Mouse (Mus musculus): ENCODE results near the gene Slc25a27. TPM values are rescaled to one million over a fixed set of nuclear protein-coding genes. Genes with fewer than 3 reads are reported as not detected.

Gene Slc25a27
- polyA plus RNA-seq, 1 experiment: 57.1 TPM

DNA sequence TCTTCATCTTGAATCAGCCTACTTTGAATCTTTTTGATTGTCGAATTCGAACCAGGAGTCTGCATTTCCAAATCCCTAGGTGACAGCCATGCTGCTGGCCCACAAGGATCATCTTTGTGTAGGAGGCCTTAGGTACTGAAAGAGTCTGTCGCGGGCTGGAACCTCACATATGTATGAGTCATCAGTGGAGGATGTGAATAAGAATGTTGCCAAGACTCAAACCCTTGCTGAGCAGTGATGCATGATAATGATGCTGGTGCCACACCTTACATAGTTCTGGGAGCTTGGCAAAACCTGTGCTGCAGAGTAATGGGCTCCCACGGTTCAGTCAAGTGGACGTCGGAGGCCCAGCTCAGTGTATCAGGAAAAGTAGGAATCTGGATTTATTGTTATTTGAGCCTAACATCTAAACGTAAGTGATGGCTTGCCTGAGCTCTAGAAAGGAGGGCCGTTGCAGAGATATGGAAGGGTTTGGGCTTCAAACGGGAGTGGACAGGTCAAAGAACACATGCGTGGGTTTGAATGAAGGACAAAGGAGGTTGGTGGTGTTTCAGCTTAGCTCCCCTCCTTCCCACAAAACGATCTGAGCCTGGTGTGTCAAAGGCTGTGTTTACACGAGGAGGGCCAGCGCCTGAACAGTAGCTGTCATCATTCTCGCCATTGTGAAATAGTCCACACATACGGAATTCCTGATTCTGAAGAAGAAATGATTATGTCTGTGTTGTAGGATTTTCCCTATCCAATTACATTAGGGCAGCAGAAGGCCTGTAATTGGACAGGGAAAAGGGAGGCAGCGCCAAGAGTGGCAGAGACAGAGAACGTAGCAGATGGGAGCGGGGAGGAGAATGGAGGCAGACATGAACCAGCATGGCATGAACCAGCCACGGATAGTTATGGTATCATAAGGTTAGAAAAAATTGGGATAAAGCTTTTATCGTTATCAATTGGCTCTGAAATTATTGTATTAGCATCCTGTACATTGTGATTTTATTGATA, 74.4 kb downstream of the Slc25a27 start:
- no peaks in the 10 kb centered on the region for H3K4me1 ChIP-seq (ENCODE audit: control insufficient read depth, insufficient read depth, low read length)
- TF ChIP-seq POLR2A (IDR thresholded peaks at IDR 0.05; ENCODE audit: borderline replicate concordance, insufficient read depth, low read length) (no peak), CTCF (IDR thresholded peaks at IDR 0.05; ENCODE audit: borderline replicate concordance, insufficient read depth, low read depth, low read length) (no peak)
- WGBS: 64% methylated on average over 21 of the region's 21 CpGs
- no peak for DNase-seq
- no peak overlapping the region for H3K4me3 ChIP-seq (replicated peaks; ENCODE audit: insufficient read depth, low read depth, low read length)
- H3K27me3 ChIP-seq (ENCODE audit: control insufficient read depth, insufficient read depth, low read length): no peaks in the 10 kb centered on the region
- no peak overlapping the region for H3K27ac ChIP-seq (ENCODE audit: insufficient read depth, low read length)

Other genes with a start within 250 kb of the Slc25a27 start
- not detected in 2 replicates for gene Mep1a, start 164.4 kb downstream of the Slc25a27 start, polyA plus RNA-seq (2012; rRNA removed)
- 0.41 and 0.59 TPM in 2 replicates for gene Ankrd66, start 123.6 kb downstream of the Slc25a27 start, polyA plus RNA-seq (2012; rRNA removed)
- gene Pla2g7, start 99.1 kb downstream of the Slc25a27 start, polyA plus RNA-seq (2012; rRNA removed): 201 and 209 TPM in 2 replicates
- 1.6 and 1.9 TPM in 2 replicates for gene Tdrd6, start 36.9 kb downstream of the Slc25a27 start, polyA plus RNA-seq (2012; rRNA removed)
- 2.4 and 3.2 TPM in 2 replicates for gene Cyp39a1, start 211 bp upstream of the Slc25a27 start, polyA plus RNA-seq (2012; rRNA removed)
- 171 and 206 TPM in 2 replicates for gene Rcan2, start 134.1 kb upstream of the Slc25a27 start, polyA plus RNA-seq (2012; rRNA removed)

Measured in cerebellum, adult 2 months (tissue).